Mouse (Mus musculus) liver, postnatal 0 days (tissue): ENCODE measurements around the gene 4930432M17Rik. TPM values are rescaled to one million over a fixed set of nuclear protein-coding genes. Genes with fewer than 3 reads are reported as not detected.

Experiments
- ATAC-seq: fragments of 200-750 bp; cut with Nextera tagmentation; 2 replicates; pipeline ENCODE4 v1.8.0; 2017; ENCODE audit warnings: mild to moderate bottlenecking, moderate library complexity
- DNase-seq: peaks from one replicate; pipeline ENCODE4 v3.0.0-alpha.2; 2016
- H3K27ac ChIP-seq: fragments of 300-500 bp; sonication (generic); 2 replicates; pipeline ENCODE4 v1.5.1; 2014; ENCODE audit warnings: antibody characterized with exemption, moderate library complexity, mild to moderate bottlenecking, low read depth
- H3K27me3 ChIP-seq: fragments of 300-500 bp; sonication (generic); 2 replicates; pipeline ENCODE4 v1.6.1; 2014; ENCODE audit warnings: low read length, control low read depth, mixed read lengths; ENCODE audit not compliant: insufficient read depth
- H3K36me3 ChIP-seq: fragments of 300-500 bp; sonication (generic); replicated peaks from 2 replicates; pipeline ENCODE4 v1.6.1; 2014; ENCODE audit warnings: mild to moderate bottlenecking, control low read depth, low read length, moderate library complexity, mixed read lengths; ENCODE audit not compliant: insufficient read depth
- H3K4me1 ChIP-seq: fragments of 300-500 bp; sonication (generic); 2 replicates; pipeline ENCODE4 v1.6.1; 2014; ENCODE audit warnings: antibody characterized with exemption, mild to moderate bottlenecking, control low read depth; ENCODE audit not compliant: insufficient read depth
- H3K4me2 ChIP-seq: fragments of 300-500 bp; sonication (generic); 2 replicates; pipeline ENCODE4 v1.6.1; 2014; ENCODE audit warnings: low read depth, mild to moderate bottlenecking, low read length, moderate library complexity, mixed read lengths
- H3K4me3 ChIP-seq: fragments of 300-500 bp; sonication (generic); 2 replicates; pipeline ENCODE4 v1.5.1; 2014; ENCODE audit warnings: low read depth, low read length
- H3K9ac ChIP-seq: fragments of 300-500 bp; sonication (generic); replicated peaks from 2 replicates; pipeline ENCODE4 v1.6.1; 2014; ENCODE audit warnings: mild to moderate bottlenecking, moderate library complexity
- H3K9me3 ChIP-seq: fragments of 300-500 bp; sonication (generic); 2 replicates; pipeline ENCODE4 v1.6.1; 2016; ENCODE audit warnings: mild to moderate bottlenecking, control low read depth, low read length, mixed read lengths
- CTCF ChIP-seq: sonication (generic); IDR thresholded peaks from 2 replicates; pipeline ENCODE4 v1.5.1; 2016; ENCODE audit warnings: antibody characterized with exemption, low read depth
- EP300 ChIP-seq: IDR thresholded peaks from 2 replicates; pipeline ENCODE4 v1.6.1; 2016; ENCODE audit warnings: antibody characterized with exemption, low read depth, mild to moderate bottlenecking
- WGBS: fragments of 180-500 bp; shearing (Covaris S2); extraction: QIAGEN DNeasy Blood & Tissue Kit; methylation state at CpG from one replicate; pipeline ENCODE4 v1.1.7; 2014; ENCODE audit not compliant: insufficient replicate concordance; 5-methylcytosine and 5-hydroxymethylcytosine counted together
- polyA plus RNA-seq: library from polyadenylated mRNA; unstranded; fragments of >200 nt; fragmentation: Nextera tagmentation; extraction: Ambion mirVana; gene quantifications from 2 replicates; pipeline ENCODE4 v1.2.1, GENCODE M21; 2015

The 4930432M17Rik gene
- polyA plus RNA-seq, 1 experiment from 2014 or later = not detected

GRCm38 (mm10) chr3:121682439-121683411 lies 12.2 kb downstream of the 4930432M17Rik start:
- ATAC-seq (no peak), DNase-seq (no peak)
- Histone ChIP-seq H3K4me3 (no peak overlapping the region), H3K27me3 (no peaks in the 10 kb centered on the region), H3K9me3 (no peaks in the 10 kb centered on the region), H3K4me1 (peaks cover 15% of the 10 kb centered on the region; the same call in 1 of the 2 replicates), H3K9ac (no peak overlapping the region), H3K4me2 (no peak overlapping the region), H3K36me3 (no peaks in the 10 kb centered on the region), H3K27ac (no peak overlapping the region)
- TF ChIP-seq CTCF = no peak
- TF ChIP-seq EP300 = no peak
- 65% methylated on average over 10 of the region's 10 CpGs for WGBS

DNA sequence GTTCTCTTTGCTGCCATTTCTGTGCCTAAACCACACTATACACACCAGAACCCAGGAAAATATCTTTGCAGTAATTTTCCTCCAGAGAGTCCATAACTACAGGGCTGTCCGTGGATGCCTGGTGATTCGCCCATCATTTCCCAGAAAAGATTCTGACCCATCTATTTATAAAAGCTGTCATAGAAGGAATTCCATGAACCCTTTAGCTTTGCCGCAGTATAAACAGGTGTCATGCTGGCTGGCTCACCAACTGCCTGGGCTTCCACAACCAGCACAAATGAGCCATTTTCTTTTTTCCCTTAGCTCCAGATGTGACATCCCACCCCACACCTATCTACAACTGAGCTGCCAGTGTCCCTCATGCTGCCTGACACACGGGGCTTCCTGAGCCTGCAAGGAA lies 14.0 kb downstream of the 4930432M17Rik start:
- 62% methylated on average over 4 of the region's 4 CpGs for WGBS
- H3K27ac ChIP-seq = 0 out of 2 replicates have a peak overlapping the region, but pooled peaks have one; percentile 48
- no peaks in the 10 kb centered on the region for H3K27me3 ChIP-seq

DNA sequence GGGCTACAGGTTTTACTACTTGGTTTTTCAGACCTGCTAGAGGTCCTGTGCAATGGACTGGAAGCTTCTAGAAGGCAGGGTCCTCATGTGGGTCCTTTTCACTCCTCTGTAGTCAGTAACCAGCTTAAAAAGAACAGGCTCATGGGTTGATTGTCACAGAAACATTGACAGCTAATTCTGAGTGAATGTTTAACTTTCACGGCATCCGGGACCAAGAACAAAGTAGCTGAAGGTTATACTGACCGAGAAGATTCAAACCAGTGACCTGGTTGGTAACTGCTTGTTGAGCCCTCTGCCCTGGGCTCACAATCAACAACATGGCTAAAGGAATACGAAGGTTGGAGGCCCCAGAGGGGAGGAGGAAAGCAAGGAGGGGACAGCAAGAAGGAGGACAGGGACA lies 14.4 kb downstream of the 4930432M17Rik start:
- Histone ChIP-seq H3K27me3 (no peaks in the 10 kb centered on the region), H3K4me2 (no peak overlapping the region), H3K9me3 (no peaks in the 10 kb centered on the region), H3K36me3 (no peaks in the 10 kb centered on the region), H3K27ac (0 out of 2 replicates have a peak overlapping the region, but pooled peaks have one; percentile 48), H3K4me3 (no peak overlapping the region), H3K9ac (0 out of 2 replicates have a peak overlapping the region, but pooled peaks have one; percentile 5), H3K4me1 (peaks cover 15% of the 10 kb centered on the region; the same call in 1 of the 2 replicates)
- ATAC-seq (peak; percentile 30; the same call in 1 of the 2 replicates), DNase-seq (no peak)
- 56% methylated on average over 4 of the region's 4 CpGs for WGBS
- TF ChIP-seq CTCF = no peak
- no peak for TF ChIP-seq EP300

More for the DNA sequence above, 14.0 kb downstream of the 4930432M17Rik start:
- Histone ChIP-seq H3K9ac (no peak overlapping the region), H3K9me3 (no peaks in the 10 kb centered on the region), H3K4me2 (no peak overlapping the region), H3K4me3 (no peak overlapping the region), H3K36me3 (no peaks in the 10 kb centered on the region), H3K4me1 (peaks cover 18% of the 10 kb centered on the region; the same call in 1 of the 2 replicates)
- DNase-seq (no peak), ATAC-seq (no peak)
- TF ChIP-seq EP300 (no peak), CTCF (no peak)

DNA sequence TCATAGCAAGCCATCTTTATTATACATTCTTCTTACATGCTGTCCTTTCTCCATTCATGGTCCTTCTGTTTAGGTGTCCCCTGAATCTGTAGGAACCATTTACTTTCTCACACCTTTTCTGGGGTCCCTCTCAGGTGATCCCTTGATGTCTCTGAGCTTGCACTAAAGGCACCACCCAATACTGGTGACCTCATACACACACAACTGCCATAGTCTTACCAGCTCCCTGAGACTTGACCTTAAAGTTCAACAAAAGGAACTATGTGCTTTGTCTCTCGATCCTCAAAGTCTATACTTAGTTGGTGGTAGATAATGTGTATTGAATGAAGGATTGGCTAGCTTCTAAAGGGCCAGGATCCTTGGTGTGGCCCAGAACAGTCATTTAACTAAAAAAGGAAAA lies 15.4 kb downstream of the 4930432M17Rik start:
- no peak overlapping the region for H3K27ac ChIP-seq
- no peak for DNase-seq
- H3K9ac ChIP-seq = no peak overlapping the region
- no peak for ATAC-seq
- H3K9me3 ChIP-seq = no peaks in the 10 kb centered on the region
- peaks cover 13% of the 10 kb centered on the region; the same call in 1 of the 2 replicates for H3K4me1 ChIP-seq
- no peak overlapping the region for H3K4me3 ChIP-seq
- WGBS = 53% methylated on average over 1 of the region's 1 CpGs
- no peaks in the 10 kb centered on the region for H3K36me3 ChIP-seq
- no peaks in the 10 kb centered on the region for H3K27me3 ChIP-seq
- H3K4me2 ChIP-seq = no peak overlapping the region
- TF ChIP-seq CTCF (no peak), EP300 (no peak)

DNA sequence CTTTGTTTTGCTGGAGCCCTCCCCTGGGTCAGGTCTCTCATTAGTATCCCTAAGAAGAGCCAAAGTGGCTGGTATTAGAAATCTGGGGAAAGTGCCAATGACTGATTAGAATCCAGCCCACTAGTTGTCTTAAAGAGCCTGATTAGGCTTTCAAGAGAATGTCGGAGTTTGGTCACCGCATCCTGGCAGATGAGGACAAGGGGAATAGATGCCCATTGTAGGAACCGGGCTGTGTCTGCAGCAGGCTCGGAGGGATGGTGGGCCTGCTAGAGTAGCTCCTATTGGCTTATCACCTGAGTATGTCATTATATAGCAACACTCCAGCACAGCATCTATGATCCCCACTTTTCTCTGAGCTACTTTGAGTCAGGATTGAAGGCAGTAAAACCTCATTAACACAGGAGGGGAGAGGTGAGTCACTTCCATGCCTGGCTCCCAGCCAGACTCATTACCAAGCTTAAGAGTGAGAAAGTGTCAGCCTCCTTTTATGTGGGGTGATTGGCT lies 15.9 kb downstream of the 4930432M17Rik start:
- Histone ChIP-seq H3K4me3 (no peak overlapping the region), H3K27me3 (no peaks in the 10 kb centered on the region), H3K27ac (no peak overlapping the region), H3K36me3 (no peaks in the 10 kb centered on the region), H3K9ac (no peak overlapping the region), H3K4me2 (no peak overlapping the region), H3K4me1 (peaks cover 13% of the 10 kb centered on the region; the same call in 1 of the 2 replicates), H3K9me3 (no peaks in the 10 kb centered on the region)
- 82% methylated on average over 4 of the region's 4 CpGs for WGBS
- DNase-seq = no peak
- ATAC-seq = no peak
- TF ChIP-seq EP300 (no peak), CTCF (no peak)

GRCm38 (mm10) chr3:121687741-121688140 lies 17.2 kb downstream of the 4930432M17Rik start:
- WGBS = 61% methylated on average over 3 of the region's 3 CpGs
- ATAC-seq (peak; percentile 41), DNase-seq (no peak)
- H3K4me1 ChIP-seq = peaks cover 10% of the 10 kb centered on the region; the same call in 1 of the 2 replicates
- H3K36me3 ChIP-seq = no peaks in the 10 kb centered on the region
- H3K4me2 ChIP-seq = no peak overlapping the region
- H3K4me3 ChIP-seq = no peak overlapping the region
- H3K27ac ChIP-seq = no peak overlapping the region
- no peaks in the 10 kb centered on the region for H3K9me3 ChIP-seq
- H3K9ac ChIP-seq = no peak overlapping the region
- no peaks in the 10 kb centered on the region for H3K27me3 ChIP-seq
- no peak for TF ChIP-seq EP300
